Mouse (Mus musculus) liver, adult 2 months (tissue): ENCODE measurements around the gene Aqp5. TPM values are rescaled to one million over a fixed set of nuclear protein-coding genes. Genes with fewer than 3 reads are reported as not detected.

Experiments
- DNase-seq: peaks from one replicate; pipeline ENCODE4 v3.0.0-alpha.2; 2011; ENCODE audit warnings: low read depth, low spot score; ENCODE audit errors: extremely low read depth
- H3K27ac ChIP-seq: fragments of 200-500 bp; replicated peaks from 2 replicates; pipeline ENCODE4 v1.5.1; 2012; ENCODE audit warnings: low read depth, mild to moderate bottlenecking, control low read depth, inconsistent platforms, low read length; ENCODE audit not compliant: insufficient read depth
- H3K27me3 ChIP-seq: fragments of 200-500 bp; 2 replicates; pipeline ENCODE4 v1.6.1; 2012; ENCODE audit warnings: mild to moderate bottlenecking, moderate library complexity, low read length, inconsistent platforms; ENCODE audit not compliant: control insufficient read depth, insufficient read depth
- H3K36me3 ChIP-seq: fragments of 200-500 bp; 2 replicates; pipeline ENCODE4 v1.6.1; 2012; ENCODE audit warnings: low read length, inconsistent platforms; ENCODE audit not compliant: control insufficient read depth, insufficient read depth
- H3K4me1 ChIP-seq: fragments of 200-500 bp; 2 replicates; pipeline ENCODE4 v1.6.1; 2011; ENCODE audit warnings: low read length; ENCODE audit not compliant: control insufficient read depth, insufficient read depth
- H3K4me3 ChIP-seq: fragments of 200-500 bp; 2 replicates; pipeline ENCODE4 v1.5.1; 2011; ENCODE audit warnings: low read depth, mild to moderate bottlenecking, control low read depth, low read length, moderate library complexity; ENCODE audit not compliant: insufficient read depth
- H3K79me2 ChIP-seq: fragments of 200-500 bp; 2 replicates; pipeline ENCODE4 v1.6.1; 2012; ENCODE audit warnings: inconsistent platforms, mild to moderate bottlenecking, low read length, moderate library complexity; ENCODE audit not compliant: control insufficient read depth, insufficient read depth
- H3K9ac ChIP-seq: fragments of 200-500 bp; 2 replicates; pipeline ENCODE4 v1.6.1; 2012; ENCODE audit warnings: low read depth, mild to moderate bottlenecking, control low read depth, inconsistent platforms, low read length
- CTCF ChIP-seq: fragments of 200-500 bp; IDR thresholded peaks from 2 replicates; pipeline ENCODE4 v1.5.1; 2011; ENCODE audit warnings: low read depth, low read length, control low read depth
- POLR2A ChIP-seq: fragments of 200-500 bp; IDR thresholded peaks from 2 replicates; pipeline ENCODE4 v1.6.1; 2011; ENCODE audit warnings: low read length, control low read depth; ENCODE audit not compliant: insufficient read depth; ENCODE audit errors: extremely low read depth
- WGBS: fragments of 180-500 bp; shearing (Covaris S2); methylation state at CpG from one replicate; pipeline ENCODE4 v1.1.7; 2018; 5-methylcytosine and 5-hydroxymethylcytosine counted together
- polyA plus RNA-seq: library from polyadenylated mRNA; depleted of rRNA; stranded (reverse); fragments of >200 nt; gene quantifications from 2 replicates; pipeline ENCODE4 v1.2.3, GENCODE M21; 2012
- total RNA-seq: library from RNA; depleted of rRNA; stranded (reverse); fragments of >200 nt; gene quantifications from 2 replicates; pipeline ENCODE4 v1.2.3, GENCODE M21; 2014

The Aqp5 gene
- total and polyA plus RNA-seq, 2 experiments, result 0.46 TPM; not detected in 1

DNA sequence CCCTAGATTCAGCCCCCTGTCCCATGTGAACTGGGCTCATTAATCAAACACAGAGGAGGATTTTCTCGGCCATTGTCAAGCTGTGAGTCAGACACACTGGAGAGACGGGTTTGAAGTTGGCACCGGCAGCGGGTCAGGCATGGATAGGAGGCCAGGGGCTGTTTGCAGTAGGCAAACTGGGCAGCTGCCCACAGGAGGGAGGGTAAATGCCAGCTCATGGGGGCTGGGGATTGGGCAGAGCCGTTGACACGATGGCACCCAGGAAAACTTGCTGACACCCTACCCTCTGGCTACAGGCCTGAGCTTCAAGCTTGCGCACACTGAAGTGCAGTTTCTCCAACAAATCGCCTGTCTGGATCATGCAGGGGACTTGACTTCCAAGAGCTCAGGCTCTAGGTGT, 1.6 kb downstream of the Aqp5 start:
- Histone ChIP-seq H3K27me3 (peaks cover 12% of the 10 kb centered on the region; the same call in 1 of the 2 replicates), H3K79me2 (no peaks in the 10 kb centered on the region), H3K9ac (no peak overlapping the region), H3K4me1 (no peaks in the 10 kb centered on the region), H3K36me3 (no peaks in the 10 kb centered on the region), H3K27ac (no peak overlapping the region), H3K4me3 (no peak overlapping the region)
- WGBS, result 68% methylated on average over 8 of the region's 8 CpGs
- TF ChIP-seq CTCF (no peak), POLR2A (no peak)
- no peak for DNase-seq

GRCm38 (mm10) chr15:99592877-99593276, 2.3 kb downstream of the Aqp5 start:
- Histone ChIP-seq H3K27ac (no peak overlapping the region), H3K9ac (no peak overlapping the region), H3K4me3 (no peak overlapping the region), H3K27me3 (peaks cover 12% of the 10 kb centered on the region; the same call in 1 of the 2 replicates), H3K4me1 (no peaks in the 10 kb centered on the region), H3K79me2 (no peaks in the 10 kb centered on the region), H3K36me3 (no peaks in the 10 kb centered on the region)
- WGBS, result 90% methylated on average over 5 of the region's 5 CpGs
- DNase-seq, result no peak
- TF ChIP-seq POLR2A (no peak), CTCF (no peak)

- DNase-seq, result no peak
- Histone ChIP-seq H3K4me1 (no peaks in the 10 kb centered on the region), H3K36me3 (no peaks in the 10 kb centered on the region), H3K9ac (no peak overlapping the region), H3K27me3 (peaks cover 12% of the 10 kb centered on the region; the same call in 1 of the 2 replicates), H3K4me3 (no peak overlapping the region), H3K27ac (no peak overlapping the region), H3K79me2 (no peaks in the 10 kb centered on the region)
- TF ChIP-seq POLR2A, result no peak
- no peak for TF ChIP-seq CTCF
- WGBS, result 78% methylated on average over 10 of the region's 10 CpGs
These were observed 4.4 kb downstream of the Aqp5 start for GRCm38 (mm10) chr15:99594951-99595350.

DNA sequence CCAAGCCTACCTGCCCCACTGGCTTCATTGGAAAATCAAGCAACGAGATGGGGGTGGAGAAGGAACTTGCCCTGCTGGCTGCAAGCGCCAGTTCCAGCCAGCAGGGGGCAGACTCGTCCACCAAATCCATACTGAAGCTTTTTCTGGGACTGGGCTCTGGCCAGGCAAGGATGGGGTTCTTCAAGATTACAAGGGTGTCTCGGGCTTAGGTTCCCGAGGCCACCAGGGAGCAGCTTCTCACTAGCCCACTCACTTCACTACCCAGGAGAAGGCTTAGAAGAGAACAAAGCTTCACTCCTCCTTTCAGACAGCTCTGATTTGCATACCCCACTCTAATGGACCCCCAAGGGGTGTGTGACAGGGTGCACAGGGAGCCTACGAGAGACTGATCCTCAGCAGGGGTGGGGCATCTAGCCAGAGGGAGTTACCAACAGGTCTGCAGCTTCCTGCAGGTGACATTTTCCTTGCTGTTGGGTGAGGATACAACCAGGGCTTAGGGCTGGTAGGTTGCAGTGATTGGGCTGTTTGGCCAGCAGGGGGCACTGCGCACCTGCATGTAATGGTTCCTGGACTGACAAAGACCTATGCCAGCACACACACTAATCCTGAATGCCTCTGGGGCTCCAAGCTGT, 5.6 kb downstream of the Aqp5 start:
- Histone ChIP-seq H3K9ac (no peak overlapping the region), H3K4me3 (no peak overlapping the region), H3K79me2 (no peaks in the 10 kb centered on the region), H3K27me3 (0 out of 2 replicates have a peak, but pooled peaks cover 3% of the 10 kb centered on the region), H3K4me1 (no peaks in the 10 kb centered on the region), H3K36me3 (no peaks in the 10 kb centered on the region), H3K27ac (no peak overlapping the region)
- WGBS, result 0% methylated on average over 7 of the region's 7 CpGs
- TF ChIP-seq CTCF, result peak; percentile 98
- TF ChIP-seq POLR2A, result no peak
- DNase-seq, result peak; percentile 52

GRCm38 (mm10) chr15:99596841-99597240, 6.3 kb downstream of the Aqp5 start:
- 48% methylated on average over 7 of the region's 7 CpGs for WGBS

DNA sequence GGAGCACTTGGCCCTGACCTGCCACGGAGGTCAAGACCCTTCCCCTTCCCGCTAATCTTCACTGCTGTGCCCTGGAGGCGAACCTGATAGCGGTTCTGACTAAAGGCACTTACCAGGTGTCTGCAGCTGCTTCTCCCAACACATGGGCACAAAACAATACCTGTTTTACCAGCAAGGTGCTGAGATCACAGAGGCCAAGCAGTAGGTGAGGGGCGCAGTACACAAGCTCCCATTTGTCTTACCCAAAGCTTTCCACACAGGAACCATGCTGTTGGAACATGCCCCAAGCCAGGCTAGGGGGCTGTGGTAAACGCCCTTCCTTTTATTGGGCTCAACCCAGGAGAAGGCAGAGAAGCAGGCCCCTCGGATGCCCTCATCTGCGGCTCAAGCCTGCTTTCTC, 7.0 kb downstream of the Aqp5 start:
- no peak for DNase-seq
- Histone ChIP-seq H3K4me1 (no peaks in the 10 kb centered on the region), H3K27me3 (no peaks in the 10 kb centered on the region), H3K4me3 (no peak overlapping the region), H3K36me3 (no peaks in the 10 kb centered on the region), H3K9ac (no peak overlapping the region), H3K27ac (no peak overlapping the region), H3K79me2 (no peaks in the 10 kb centered on the region)
- TF ChIP-seq POLR2A, result no peak
- TF ChIP-seq CTCF, result no peak
- WGBS, result 71% methylated on average over 8 of the region's 8 CpGs

More at GRCm38 (mm10) chr15:99596841-99597240, 6.3 kb downstream of the Aqp5 start:
- TF ChIP-seq POLR2A (no peak), CTCF (no peak)
- no peak for DNase-seq
- Histone ChIP-seq H3K36me3 (no peaks in the 10 kb centered on the region), H3K9ac (no peak overlapping the region), H3K4me1 (no peaks in the 10 kb centered on the region), H3K4me3 (no peak overlapping the region), H3K27me3 (no peaks in the 10 kb centered on the region), H3K79me2 (no peaks in the 10 kb centered on the region), H3K27ac (no peak overlapping the region)
